Mouse (Mus musculus): ENCODE results near the gene Tmem177. TPM values are rescaled to one million over a fixed set of nuclear protein-coding genes. Genes with fewer than 3 reads are reported as not detected.
A peak's percentile ranks its signal among the peaks of the same experiment; 100 is the strongest.

Gene Tmem177
- 9.2 and 10.8 TPM in 2 replicates for polyA plus RNA-seq (2014; fragmentation: Nextera tagmentation; extraction: Ambion mirVana)

GRCm38 (mm10) chr1:119912953-119913814 lies at the start of gene Tmem177:
Tmem177 (minus strand) TSS chr1:119913208.
- ATAC-seq (ENCODE audit: low FRiP score) (peak; percentile 98), DNase-seq (ENCODE audit: low spot score, missing footprints) (peak; percentile 100)
- Histone ChIP-seq H3K4me3 (ENCODE audit: low read depth, low read length) (peak within 1 kb of the TSS; percentile 40), H3K4me2 (peak within 1 kb of the TSS; percentile 54), H3K4me1 (ENCODE audit: control insufficient read depth, insufficient read depth, low read length) (0 out of 2 replicates have a peak, but pooled peaks cover 4% of the 10 kb centered on the region), H3K9ac (ENCODE audit: low read length) (peak within 1 kb of the TSS; percentile 57), H3K27me3 (ENCODE audit: control insufficient read depth, insufficient read depth, low read length) (no peaks in the 10 kb centered on the region), H3K9me3 (ENCODE audit: control insufficient read depth, low read length) (no peaks in the 10 kb centered on the region), H3K36me3 (ENCODE audit: control insufficient read depth, insufficient read depth, low read length) (peaks cover 5% of the 10 kb centered on the region; the same call in 1 of the 2 replicates), H3K27ac (ENCODE audit: low read depth, low read length) (no peak within 1 kb of the TSS)
- WGBS: 12% methylated on average over 42 of the region's 42 CpGs

- no peaks in the 10 kb centered on the region for H3K36me3 ChIP-seq (ENCODE audit: control insufficient read depth, insufficient read depth, low read length)
- H3K4me1 ChIP-seq (ENCODE audit: control insufficient read depth, insufficient read depth, low read length): no peaks in the 10 kb centered on the region
- no peak overlapping the region for H3K4me2 ChIP-seq
- H3K9me3 ChIP-seq (ENCODE audit: control insufficient read depth, low read length): no peaks in the 10 kb centered on the region
- H3K27me3 ChIP-seq (ENCODE audit: control insufficient read depth, insufficient read depth, low read length): no peaks in the 10 kb centered on the region
- H3K9ac ChIP-seq (ENCODE audit: low read length): no peak overlapping the region
- ATAC-seq (ENCODE audit: low FRiP score) (no peak; the same call in 1 of the 2 replicates), DNase-seq (ENCODE audit: low spot score, missing footprints) (no peak)
- WGBS: 68% methylated on average over 7 of the region's 7 CpGs
- no peak overlapping the region for H3K27ac ChIP-seq (ENCODE audit: low read depth, low read length)
- H3K4me3 ChIP-seq (ENCODE audit: low read depth, low read length): no peak overlapping the region
These were observed 46.9 kb upstream of the Tmem177 start for GRCm38 (mm10) chr1:119959920-119960319.

- H3K27ac ChIP-seq (ENCODE audit: low read depth, low read length): no peak overlapping the region
- DNase-seq (ENCODE audit: low spot score, missing footprints) (no peak), ATAC-seq (ENCODE audit: low FRiP score) (peak; percentile 52; the same call in 1 of the 2 replicates)
- H3K36me3 ChIP-seq (ENCODE audit: control insufficient read depth, insufficient read depth, low read length): no peaks in the 10 kb centered on the region
- 89% methylated on average over 4 of the region's 4 CpGs for WGBS
- H3K9ac ChIP-seq (ENCODE audit: low read length): no peak overlapping the region
- H3K4me1 ChIP-seq (ENCODE audit: control insufficient read depth, insufficient read depth, low read length): no peaks in the 10 kb centered on the region
- no peak overlapping the region for H3K4me3 ChIP-seq (ENCODE audit: low read depth, low read length)
- no peaks in the 10 kb centered on the region for H3K9me3 ChIP-seq (ENCODE audit: control insufficient read depth, low read length)
- no peaks in the 10 kb centered on the region for H3K27me3 ChIP-seq (ENCODE audit: control insufficient read depth, insufficient read depth, low read length)
- H3K4me2 ChIP-seq: no peak overlapping the region
These were observed 46.5 kb upstream of the Tmem177 start for GRCm38 (mm10) chr1:119959464-119959863.

GRCm38 (mm10) chr1:119957716-119958222 lies 44.8 kb upstream of the Tmem177 start:
- no peak overlapping the region for H3K4me2 ChIP-seq
- ATAC-seq (ENCODE audit: low FRiP score) (no peak), DNase-seq (ENCODE audit: low spot score, missing footprints) (no peak)
- no peak overlapping the region for H3K27ac ChIP-seq (ENCODE audit: low read depth, low read length)
- H3K9ac ChIP-seq (ENCODE audit: low read length): no peak overlapping the region
- no peaks in the 10 kb centered on the region for H3K27me3 ChIP-seq (ENCODE audit: control insufficient read depth, insufficient read depth, low read length)
- H3K4me1 ChIP-seq (ENCODE audit: control insufficient read depth, insufficient read depth, low read length): no peaks in the 10 kb centered on the region
- 68% methylated on average over 9 of the region's 9 CpGs for WGBS
- no peak overlapping the region for H3K4me3 ChIP-seq (ENCODE audit: low read depth, low read length)
- no peaks in the 10 kb centered on the region for H3K36me3 ChIP-seq (ENCODE audit: control insufficient read depth, insufficient read depth, low read length)
- no peaks in the 10 kb centered on the region for H3K9me3 ChIP-seq (ENCODE audit: control insufficient read depth, low read length)

- ATAC-seq (ENCODE audit: low FRiP score) (no peak), DNase-seq (ENCODE audit: low spot score, missing footprints) (no peak)
- no peaks in the 10 kb centered on the region for H3K4me1 ChIP-seq (ENCODE audit: control insufficient read depth, insufficient read depth, low read length)
- H3K27me3 ChIP-seq (ENCODE audit: control insufficient read depth, insufficient read depth, low read length): no peaks in the 10 kb centered on the region
- no peak overlapping the region for H3K27ac ChIP-seq (ENCODE audit: low read depth, low read length)
- no peak overlapping the region for H3K4me3 ChIP-seq (ENCODE audit: low read depth, low read length)
- no peak overlapping the region for H3K9ac ChIP-seq (ENCODE audit: low read length)
- no peak overlapping the region for H3K4me2 ChIP-seq
- 74% methylated on average over 2 of the region's 2 CpGs for WGBS
- no peaks in the 10 kb centered on the region for H3K9me3 ChIP-seq (ENCODE audit: control insufficient read depth, low read length)
- no peaks in the 10 kb centered on the region for H3K36me3 ChIP-seq (ENCODE audit: control insufficient read depth, insufficient read depth, low read length)
These were observed 41.7 kb upstream of the Tmem177 start for GRCm38 (mm10) chr1:119954680-119955079.

GRCm38 (mm10) chr1:119953456-119953855 lies 40.4 kb upstream of the Tmem177 start:
- DNase-seq (ENCODE audit: low spot score, missing footprints) (peak; percentile 73), ATAC-seq (ENCODE audit: low FRiP score) (no peak)
- Histone ChIP-seq H3K9ac (ENCODE audit: low read length) (no peak overlapping the region), H3K27me3 (ENCODE audit: control insufficient read depth, insufficient read depth, low read length) (no peaks in the 10 kb centered on the region), H3K27ac (ENCODE audit: low read depth, low read length) (no peak overlapping the region), H3K4me1 (ENCODE audit: control insufficient read depth, insufficient read depth, low read length) (no peaks in the 10 kb centered on the region), H3K36me3 (ENCODE audit: control insufficient read depth, insufficient read depth, low read length) (no peaks in the 10 kb centered on the region), H3K9me3 (ENCODE audit: control insufficient read depth, low read length) (no peaks in the 10 kb centered on the region), H3K4me3 (ENCODE audit: low read depth, low read length) (no peak overlapping the region), H3K4me2 (no peak overlapping the region)
- WGBS: 92% methylated on average over 9 of the region's 9 CpGs

GRCm38 (mm10) chr1:119950086-119950485 lies 37.1 kb upstream of the Tmem177 start:
- Histone ChIP-seq H3K27me3 (ENCODE audit: control insufficient read depth, insufficient read depth, low read length) (no peaks in the 10 kb centered on the region), H3K9me3 (ENCODE audit: control insufficient read depth, low read length) (no peaks in the 10 kb centered on the region), H3K4me3 (ENCODE audit: low read depth, low read length) (no peak overlapping the region), H3K4me1 (ENCODE audit: control insufficient read depth, insufficient read depth, low read length) (no peaks in the 10 kb centered on the region), H3K9ac (ENCODE audit: low read length) (no peak overlapping the region), H3K27ac (ENCODE audit: low read depth, low read length) (no peak overlapping the region), H3K4me2 (no peak overlapping the region), H3K36me3 (ENCODE audit: control insufficient read depth, insufficient read depth, low read length) (no peaks in the 10 kb centered on the region)
- ATAC-seq (ENCODE audit: low FRiP score) (no peak), DNase-seq (ENCODE audit: low spot score, missing footprints) (peak; percentile 81)
- WGBS: 94% methylated on average over 8 of the region's 8 CpGs

GRCm38 (mm10) chr1:119936861-119937260 lies 23.9 kb upstream of the Tmem177 start:
- Histone ChIP-seq H3K36me3 (ENCODE audit: control insufficient read depth, insufficient read depth, low read length) (no peaks in the 10 kb centered on the region), H3K27me3 (ENCODE audit: control insufficient read depth, insufficient read depth, low read length) (no peaks in the 10 kb centered on the region), H3K4me1 (ENCODE audit: control insufficient read depth, insufficient read depth, low read length) (no peaks in the 10 kb centered on the region), H3K4me2 (no peak overlapping the region), H3K27ac (ENCODE audit: low read depth, low read length) (no peak overlapping the region), H3K9me3 (ENCODE audit: control insufficient read depth, low read length) (no peaks in the 10 kb centered on the region), H3K4me3 (ENCODE audit: low read depth, low read length) (no peak overlapping the region), H3K9ac (ENCODE audit: low read length) (no peak overlapping the region)
- DNase-seq (ENCODE audit: low spot score, missing footprints) (peak; percentile 83), ATAC-seq (ENCODE audit: low FRiP score) (peak; percentile 48; the same call in 1 of the 2 replicates)
- 34% methylated on average over 7 of the region's 7 CpGs for WGBS

GRCm38 (mm10) chr1:119931421-119932150 lies 18.6 kb upstream of the Tmem177 start:
- Histone ChIP-seq H3K27ac (ENCODE audit: low read depth, low read length) (no peak overlapping the region), H3K36me3 (ENCODE audit: control insufficient read depth, insufficient read depth, low read length) (no peaks in the 10 kb centered on the region), H3K9me3 (ENCODE audit: control insufficient read depth, low read length) (peaks cover 2% of the 10 kb centered on the region; the same call in 1 of the 2 replicates), H3K9ac (ENCODE audit: low read length) (no peak overlapping the region), H3K4me1 (ENCODE audit: control insufficient read depth, insufficient read depth, low read length) (no peaks in the 10 kb centered on the region), H3K27me3 (ENCODE audit: control insufficient read depth, insufficient read depth, low read length) (no peaks in the 10 kb centered on the region), H3K4me3 (ENCODE audit: low read depth, low read length) (no peak overlapping the region), H3K4me2 (no peak overlapping the region)
- WGBS: 76% methylated on average over 4 of the region's 4 CpGs
- no peak for ATAC-seq (ENCODE audit: low FRiP score)
- no peak for DNase-seq (ENCODE audit: low spot score, missing footprints)

All from midbrain, embryonic 11.5 days (tissue).